Comparison of ENCODE assay signal across 11 mouse cellular contexts in genomic region chr3:102755801-102756200, GRCm38 (mm10). TPM values are rescaled to one million over a fixed set of nuclear protein-coding genes. Genes with fewer than 3 reads are reported as not detected.
DNase-seq lines count a peak whose midpoint lies in the region; ATAC-seq lines count a peak whose summit lies in the region.
"Had no signal": no experiment of that assay in that cellular context is flagged by ENCODE, and none has a peak within 500 bp of the region (broad histone marks: within the 10 kb centered on the region; RNA-seq: fewer than 3 reads in every experiment).

No protein-coding gene starts in this region.

- H3K27ac ChIP-seq in kidney, embryonic 15.5 days, result no peak overlapping the region
- H3K27ac ChIP-seq: embryonic facial prominence, embryonic 15.5 days; hindbrain, postnatal 0 days had no signal

- no peaks in the 10 kb centered on the region for H3K9me3 ChIP-seq in kidney, embryonic 15.5 days (replicated peaks)
- H3K9me3 ChIP-seq: embryonic facial prominence, embryonic 15.5 days had no signal

- no peaks in the 10 kb centered on the region for H3K27me3 ChIP-seq in kidney, embryonic 15.5 days
- H3K27me3 ChIP-seq: embryonic facial prominence, embryonic 15.5 days had no signal

- peak; percentile 19 to 63; a peak in 3 of 4 replicates for ATAC-seq in hematopoietic stem cell, adult 5-6 weeks (replicated peaks in 1 of 2; ENCODE audit: insufficient read depth in 1 of 2, low FRiP score in 2 of 2, low TSS enrichment in 1 of 2, low read depth in 1 of 2, poor library complexity in 2 of 2, severe bottlenecking in 2 of 2)
- ATAC-seq in kidney, embryonic 15.5 days (replicated peaks; ENCODE audit: low FRiP score), result no peak
- ATAC-seq: hindbrain, postnatal 0 days had no signal

- 21% methylated on average over 1 of the region's 1 CpGs for WGBS in kidney, embryonic 15.5 days

- H3K4me3 ChIP-seq in kidney, embryonic 15.5 days (replicated peaks), result no peak overlapping the region
- H3K4me3 ChIP-seq: embryonic facial prominence, embryonic 15.5 days had no signal

- H3K36me3 ChIP-seq in kidney, embryonic 15.5 days, result no peaks in the 10 kb centered on the region
- H3K36me3 ChIP-seq: embryonic facial prominence, embryonic 15.5 days had no signal

- no peak overlapping the region for H3K9ac ChIP-seq in kidney, embryonic 15.5 days
- H3K9ac ChIP-seq: embryonic facial prominence, embryonic 15.5 days had no signal

- H3K4me1 ChIP-seq in kidney, embryonic 15.5 days, result no peaks in the 10 kb centered on the region
- H3K4me1 ChIP-seq: embryonic facial prominence, embryonic 15.5 days had no signal

- no peak overlapping the region for H3K4me2 ChIP-seq in kidney, embryonic 15.5 days
- H3K4me2 ChIP-seq: embryonic facial prominence, embryonic 15.5 days had no signal

- peak; percentile 66 to 72 for DNase-seq in B cell, adult 2 months
- DNase-seq in NIH3T3 (ENCODE audit: low read depth), result peak; percentile 58
- DNase-seq in natural killer cell, adult 2 months (ENCODE audit: low spot score in 2 of 2), result peak; percentile 82 to 89
- DNase-seq in ovary, adult 18-20 months (ENCODE audit: low spot score), result no peak
- no peak for DNase-seq in kidney, adult 18-20 months
- no peak for DNase-seq in left cerebral cortex, adult 11 months (ENCODE audit: low spot score)

RNA-seq across cellular contexts. Expression of gene Tspan2, which starts 21.5 kb away (rescaled TPM):
- total RNA-seq in hematopoietic stem cell, adult 5-6 weeks (2017), result 20.6 and 23.4 TPM in 2 replicates
- polyA plus RNA-seq in kidney, embryonic 15.5 days (2015; fragmentation: Nextera tagmentation; extraction: Ambion mirVana), result 7.4 and 9.1 TPM in 2 replicates

RNA-seq across cellular contexts. Expression of gene Tshb, which starts 26.7 kb away (rescaled TPM):
- total RNA-seq in hematopoietic stem cell, adult 5-6 weeks (2017), result not detected in 2 replicates
- 0.05 and 0.06 TPM in 2 replicates for polyA plus RNA-seq in kidney, embryonic 15.5 days (2015; fragmentation: Nextera tagmentation; extraction: Ambion mirVana)
- total RNA-seq: hindbrain, postnatal 0 days; liver, adult 2 months had no signal
- polyA plus RNA-seq: liver, adult 2 months had no signal

Comparison
In these comparisons a context has a peak if more than half of its experiments do, and no peak if none do; other contexts are left out.
1. DNase-seq: peak in B cell, adult 2 months (2 of 2), NIH3T3 (single experiment) and natural killer cell, adult 2 months (2 of 2); none in ovary, adult 18-20 months (single experiment), kidney, adult 18-20 months (single experiment) and left cerebral cortex, adult 11 months (single experiment).